Mouse (Mus musculus): ENCODE results near the gene Gm17571. TPM values are rescaled to one million over a fixed set of nuclear protein-coding genes. Genes with fewer than 3 reads are reported as not detected.

The Gm17571 gene
- polyA plus RNA-seq (2014; fragmentation: Nextera tagmentation; extraction: Ambion mirVana) = not detected in 2 replicates

DNA sequence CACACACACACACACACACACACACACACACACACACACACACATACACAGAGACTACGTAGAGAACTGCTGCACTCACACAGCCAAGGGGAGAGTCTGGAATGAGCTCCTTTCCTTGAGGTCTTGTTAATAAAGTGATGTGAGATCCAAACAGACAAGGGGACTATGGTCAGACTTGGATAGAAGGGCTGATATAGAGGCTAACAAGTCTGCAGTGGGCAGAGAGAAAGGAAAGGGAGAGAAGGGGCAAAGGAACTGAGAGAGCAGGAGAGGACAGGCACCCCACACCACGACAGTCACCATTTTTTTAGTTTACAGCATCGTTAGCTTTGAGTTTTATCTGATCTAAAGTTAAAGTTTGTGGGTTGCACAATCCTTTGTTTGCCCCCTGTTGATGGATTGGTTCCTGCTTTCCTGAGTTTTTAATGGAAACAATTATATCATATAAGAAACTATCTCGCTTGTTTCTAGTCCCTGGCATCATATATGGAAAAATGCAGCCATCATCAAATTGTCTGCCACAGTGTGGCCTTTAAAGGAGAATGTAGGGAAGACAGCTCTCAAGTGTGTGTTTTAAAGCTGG, at the start of gene Gm17571:
Gm17571 (minus strand) TSS at position 51 of the 583 bp plus-strand sequence.
- H3K36me3 ChIP-seq (ENCODE audit: control insufficient read depth, insufficient read depth, low read length) = no peaks in the 10 kb centered on the region
- no peak within 1 kb of the TSS for H3K4me2 ChIP-seq (ENCODE audit: low read length)
- ATAC-seq (ENCODE audit: low FRiP score, low TSS enrichment) (no peak), DNase-seq (no peak)
- H3K9me3 ChIP-seq (ENCODE audit: control insufficient read depth, low read length) = no peaks in the 10 kb centered on the region
- H3K27me3 ChIP-seq (ENCODE audit: control insufficient read depth, insufficient read depth, low read length) = no peaks in the 10 kb centered on the region
- H3K4me3 ChIP-seq (replicated peaks; ENCODE audit: low read depth, low read length) = no peak within 1 kb of the TSS
- no peak within 1 kb of the TSS for H3K27ac ChIP-seq (replicated peaks; ENCODE audit: low read depth, low read length)
- no peaks in the 10 kb centered on the region for H3K4me1 ChIP-seq (ENCODE audit: control insufficient read depth, insufficient read depth, low read length)
- H3K9ac ChIP-seq (replicated peaks; ENCODE audit: low read length) = no peak within 1 kb of the TSS
- 91% methylated on average over 4 of the region's 4 CpGs for WGBS

DNA sequence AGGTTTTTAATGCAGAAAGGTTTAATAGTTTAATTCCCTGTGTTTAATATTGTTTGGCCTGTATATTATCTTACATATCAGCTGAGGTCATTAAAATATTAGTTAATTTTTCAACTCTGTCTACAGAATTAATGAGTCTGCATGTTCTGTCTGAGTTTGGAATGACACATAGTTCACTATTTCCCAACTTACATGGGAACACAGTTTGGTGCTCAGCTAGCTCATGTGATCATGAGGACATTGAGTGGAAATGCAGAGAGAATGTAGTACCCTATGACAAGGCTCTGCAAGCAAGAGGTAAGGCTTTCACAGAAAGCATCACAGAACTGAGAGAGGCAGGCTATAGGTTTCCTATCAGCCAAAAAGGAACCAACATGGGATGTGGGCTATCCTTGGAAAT, 49.0 kb upstream of the Gm17571 start:
- no peak overlapping the region for H3K9ac ChIP-seq (replicated peaks; ENCODE audit: low read length)
- no peak overlapping the region for H3K27ac ChIP-seq (replicated peaks; ENCODE audit: low read depth, low read length)
- no peaks in the 10 kb centered on the region for H3K36me3 ChIP-seq (ENCODE audit: control insufficient read depth, insufficient read depth, low read length)
- no peak overlapping the region for H3K4me2 ChIP-seq (ENCODE audit: low read length)
- H3K4me1 ChIP-seq (ENCODE audit: control insufficient read depth, insufficient read depth, low read length) = no peaks in the 10 kb centered on the region
- no peak for ATAC-seq (ENCODE audit: low FRiP score, low TSS enrichment)
- no peaks in the 10 kb centered on the region for H3K9me3 ChIP-seq (ENCODE audit: control insufficient read depth, low read length)
- no peaks in the 10 kb centered on the region for H3K27me3 ChIP-seq (ENCODE audit: control insufficient read depth, insufficient read depth, low read length)
- no peak for DNase-seq
- no peak overlapping the region for H3K4me3 ChIP-seq (replicated peaks; ENCODE audit: low read depth, low read length)

DNA sequence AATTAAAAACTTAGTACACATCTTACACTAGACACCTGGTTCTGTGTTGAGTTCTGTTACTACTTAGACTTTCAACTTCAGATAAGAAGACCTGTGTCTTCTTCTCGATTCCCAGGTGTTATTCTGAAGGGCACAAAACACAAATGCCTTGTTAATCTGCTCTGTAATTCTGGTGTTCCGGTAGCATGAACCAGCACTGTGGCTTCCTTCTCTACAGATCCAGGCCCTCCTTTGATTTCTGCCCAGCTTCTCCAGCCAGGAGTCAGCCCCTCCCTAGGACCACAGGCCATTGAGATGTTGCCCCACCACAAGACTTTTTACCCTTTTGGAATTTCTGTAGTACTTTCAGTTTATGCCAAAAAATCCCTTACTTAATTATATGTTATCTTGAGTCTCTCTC, 47.2 kb upstream of the Gm17571 start:
- H3K4me3 ChIP-seq (replicated peaks; ENCODE audit: low read depth, low read length) = no peak overlapping the region
- ATAC-seq (ENCODE audit: low FRiP score, low TSS enrichment) = no peak
- no peaks in the 10 kb centered on the region for H3K9me3 ChIP-seq (ENCODE audit: control insufficient read depth, low read length)
- H3K27me3 ChIP-seq (ENCODE audit: control insufficient read depth, insufficient read depth, low read length) = no peaks in the 10 kb centered on the region
- DNase-seq = no peak
- 86% methylated on average over 2 of the region's 2 CpGs for WGBS
- no peak overlapping the region for H3K9ac ChIP-seq (replicated peaks; ENCODE audit: low read length)
- H3K36me3 ChIP-seq (ENCODE audit: control insufficient read depth, insufficient read depth, low read length) = no peaks in the 10 kb centered on the region
- no peak overlapping the region for H3K27ac ChIP-seq (replicated peaks; ENCODE audit: low read depth, low read length)
- H3K4me1 ChIP-seq (ENCODE audit: control insufficient read depth, insufficient read depth, low read length) = no peaks in the 10 kb centered on the region
- no peak overlapping the region for H3K4me2 ChIP-seq (ENCODE audit: low read length)

- Histone ChIP-seq H3K27ac (replicated peaks; ENCODE audit: low read depth, low read length) (no peak overlapping the region), H3K4me2 (ENCODE audit: low read length) (no peak overlapping the region), H3K4me3 (replicated peaks; ENCODE audit: low read depth, low read length) (no peak overlapping the region), H3K27me3 (ENCODE audit: control insufficient read depth, insufficient read depth, low read length) (no peaks in the 10 kb centered on the region), H3K4me1 (ENCODE audit: control insufficient read depth, insufficient read depth, low read length) (no peaks in the 10 kb centered on the region), H3K36me3 (ENCODE audit: control insufficient read depth, insufficient read depth, low read length) (no peaks in the 10 kb centered on the region), H3K9me3 (ENCODE audit: control insufficient read depth, low read length) (no peaks in the 10 kb centered on the region), H3K9ac (replicated peaks; ENCODE audit: low read length) (no peak overlapping the region)
- ATAC-seq (ENCODE audit: low FRiP score, low TSS enrichment) = no peak
- WGBS = 97% methylated on average over 2 of the region's 2 CpGs
- no peak for DNase-seq
Observed at GRCm38 (mm10) chr9:13492807-13493206, 46.3 kb upstream of the Gm17571 start.

GRCm38 (mm10) chr9:13491854-13492620, 45.5 kb upstream of the Gm17571 start:
- WGBS = 94% methylated on average over 9 of the region's 9 CpGs
- DNase-seq (no peak), ATAC-seq (ENCODE audit: low FRiP score, low TSS enrichment) (no peak)
- Histone ChIP-seq H3K4me1 (ENCODE audit: control insufficient read depth, insufficient read depth, low read length) (no peaks in the 10 kb centered on the region), H3K4me2 (ENCODE audit: low read length) (no peak overlapping the region), H3K9ac (replicated peaks; ENCODE audit: low read length) (no peak overlapping the region), H3K4me3 (replicated peaks; ENCODE audit: low read depth, low read length) (no peak overlapping the region), H3K27me3 (ENCODE audit: control insufficient read depth, insufficient read depth, low read length) (no peaks in the 10 kb centered on the region), H3K9me3 (ENCODE audit: control insufficient read depth, low read length) (no peaks in the 10 kb centered on the region), H3K36me3 (ENCODE audit: control insufficient read depth, insufficient read depth, low read length) (no peaks in the 10 kb centered on the region), H3K27ac (replicated peaks; ENCODE audit: low read depth, low read length) (no peak overlapping the region)

DNA sequence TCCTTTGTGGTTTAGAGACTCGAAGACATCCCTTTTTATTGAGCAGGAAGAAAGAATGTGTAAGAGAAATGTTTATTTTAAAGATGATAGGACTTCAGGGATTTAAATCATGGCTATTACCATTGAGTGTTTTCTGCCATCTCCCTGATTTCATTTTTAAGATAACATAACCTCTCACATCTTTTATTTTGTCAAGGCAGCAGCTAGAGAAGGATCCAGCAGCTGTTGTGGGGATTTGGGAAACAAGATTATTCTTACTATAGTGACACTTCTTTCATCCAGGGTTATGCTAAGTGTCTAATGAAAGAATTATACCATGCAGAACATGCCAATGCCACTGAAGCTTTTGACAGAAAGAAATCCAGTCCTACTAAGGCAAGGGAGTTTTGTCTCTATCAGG, 44.6 kb upstream of the Gm17571 start:
- Histone ChIP-seq H3K9me3 (ENCODE audit: control insufficient read depth, low read length) (no peaks in the 10 kb centered on the region), H3K9ac (replicated peaks; ENCODE audit: low read length) (no peak overlapping the region), H3K4me2 (ENCODE audit: low read length) (no peak overlapping the region), H3K27me3 (ENCODE audit: control insufficient read depth, insufficient read depth, low read length) (no peaks in the 10 kb centered on the region), H3K4me3 (replicated peaks; ENCODE audit: low read depth, low read length) (no peak overlapping the region), H3K27ac (replicated peaks; ENCODE audit: low read depth, low read length) (no peak overlapping the region), H3K36me3 (ENCODE audit: control insufficient read depth, insufficient read depth, low read length) (no peaks in the 10 kb centered on the region), H3K4me1 (ENCODE audit: control insufficient read depth, insufficient read depth, low read length) (no peaks in the 10 kb centered on the region)
- WGBS = 33% methylated on average over 1 of the region's 1 CpGs
- DNase-seq (no peak), ATAC-seq (ENCODE audit: low FRiP score, low TSS enrichment) (no peak)

GRCm38 (mm10) chr9:13485914-13486313, 39.4 kb upstream of the Gm17571 start:
- Histone ChIP-seq H3K4me1 (ENCODE audit: control insufficient read depth, insufficient read depth, low read length) (peaks cover 5% of the 10 kb centered on the region; the same call in 1 of the 2 replicates), H3K9me3 (ENCODE audit: control insufficient read depth, low read length) (no peaks in the 10 kb centered on the region), H3K27ac (replicated peaks; ENCODE audit: low read depth, low read length) (no peak overlapping the region), H3K4me3 (replicated peaks; ENCODE audit: low read depth, low read length) (no peak overlapping the region), H3K27me3 (ENCODE audit: control insufficient read depth, insufficient read depth, low read length) (no peaks in the 10 kb centered on the region), H3K36me3 (ENCODE audit: control insufficient read depth, insufficient read depth, low read length) (no peaks in the 10 kb centered on the region), H3K9ac (replicated peaks; ENCODE audit: low read length) (no peak overlapping the region), H3K4me2 (ENCODE audit: low read length) (no peak overlapping the region)
- ATAC-seq (ENCODE audit: low FRiP score, low TSS enrichment) (no peak), DNase-seq (no peak)
- WGBS = 69% methylated on average over 1 of the region's 1 CpGs

DNA sequence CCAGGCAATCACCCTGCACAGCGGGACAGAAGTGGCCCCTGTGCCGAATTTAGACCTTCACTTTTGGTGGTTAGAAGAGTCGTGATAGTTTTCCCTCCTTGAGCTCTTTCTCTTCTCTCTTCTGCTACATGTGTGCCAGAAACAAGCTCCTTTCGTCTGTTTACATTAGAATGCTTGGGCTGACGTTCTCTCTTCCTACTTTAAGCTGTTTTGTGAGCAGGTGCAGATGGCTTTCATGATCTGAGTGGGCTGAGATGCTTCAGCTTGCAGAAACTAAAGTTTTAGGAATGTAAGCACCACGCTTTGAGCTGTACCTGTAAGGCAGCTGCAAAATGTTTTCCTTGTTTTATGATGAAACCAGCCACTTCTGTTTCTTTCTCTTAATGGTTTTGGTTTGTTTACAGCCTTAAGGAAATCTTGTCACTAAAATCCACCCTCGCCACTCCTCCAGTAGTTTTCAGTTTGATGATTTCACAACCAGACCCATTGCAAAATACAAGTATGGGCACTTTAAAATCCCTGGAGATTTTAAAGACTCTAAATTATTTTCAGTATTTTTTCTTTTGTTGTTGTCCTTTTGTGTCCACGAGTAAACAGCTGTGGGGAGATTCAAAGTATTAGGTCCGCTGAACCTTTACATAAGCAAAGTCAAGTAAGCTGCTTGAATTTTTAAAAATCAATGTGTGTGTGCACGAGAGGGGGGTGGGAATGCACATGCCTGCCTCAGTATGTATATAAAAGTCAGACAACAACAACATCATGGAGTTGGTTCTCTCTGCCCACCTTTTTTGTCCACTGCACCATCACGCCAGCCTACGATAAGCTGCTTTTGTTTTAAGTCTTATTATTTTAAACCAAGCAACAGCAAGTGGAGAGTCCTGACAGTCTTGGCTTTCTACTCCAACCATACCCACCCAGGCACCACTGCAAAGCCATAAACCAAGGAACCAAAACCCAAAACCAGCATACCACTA, 38.0 kb upstream of the Gm17571 start:
- Histone ChIP-seq H3K27ac (replicated peaks; ENCODE audit: low read depth, low read length) (no peak overlapping the region), H3K9ac (replicated peaks; ENCODE audit: low read length) (no peak overlapping the region), H3K4me3 (replicated peaks; ENCODE audit: low read depth, low read length) (no peak overlapping the region), H3K36me3 (ENCODE audit: control insufficient read depth, insufficient read depth, low read length) (no peaks in the 10 kb centered on the region), H3K27me3 (ENCODE audit: control insufficient read depth, insufficient read depth, low read length) (no peaks in the 10 kb centered on the region), H3K9me3 (ENCODE audit: control insufficient read depth, low read length) (no peaks in the 10 kb centered on the region), H3K4me1 (ENCODE audit: control insufficient read depth, insufficient read depth, low read length) (peaks cover 5% of the 10 kb centered on the region; the same call in 1 of the 2 replicates), H3K4me2 (ENCODE audit: low read length) (no peak overlapping the region)
- no peak for ATAC-seq (ENCODE audit: low FRiP score, low TSS enrichment)
- DNase-seq = peak; percentile 16
- WGBS = 55% methylated on average over 12 of the region's 12 CpGs

All from midbrain, embryonic 14.5 days (tissue).